Mouse (Mus musculus) ES-Bruce4 (cell line): ENCODE measurements around the gene Slc7a14.

Source experiments
- CTCF ChIP-seq: IDR thresholded peaks from one replicate; pipeline ENCODE4 v1.8.1; 2011; ENCODE audit warnings: low read depth, low read length
- EP300 ChIP-seq: IDR thresholded peaks from 2 replicates; pipeline ENCODE4 v1.6.1; 2011; ENCODE audit warnings: low read depth, low read length; ENCODE audit not compliant: insufficient read depth
- POLR2A ChIP-seq: IDR thresholded peaks from one replicate; pipeline ENCODE4 v1.8.1; 2011; ENCODE audit warnings: low read length; ENCODE audit not compliant: insufficient read depth

DNA sequence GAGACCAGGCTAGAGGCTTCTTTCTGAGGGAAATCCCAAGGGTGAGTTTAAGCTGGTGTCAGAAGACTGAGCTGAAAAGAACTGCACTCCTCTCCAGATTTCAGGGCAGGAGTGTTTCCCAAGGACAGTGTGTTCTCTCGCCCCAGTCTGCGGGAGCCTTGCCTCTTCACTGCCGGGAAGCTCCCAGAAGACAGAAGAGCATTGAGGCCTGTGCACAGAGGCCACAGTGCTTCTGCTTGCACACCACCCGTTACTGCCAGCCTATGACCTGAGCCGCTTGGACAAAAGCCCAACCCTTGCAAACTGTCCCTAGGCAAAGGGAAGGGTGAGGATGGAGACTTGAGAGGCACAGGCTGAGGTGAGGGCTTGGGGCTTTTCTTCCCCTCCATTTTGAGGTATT, 80.9 kb downstream of the Slc7a14 start:
- TF ChIP-seq EP300 (no peak), POLR2A (no peak), CTCF (no peak)
